Mouse (Mus musculus): ENCODE results near the gene Syne1.

- TF ChIP-seq GATA1 (IDR thresholded peaks at IDR 0.05; ENCODE audit: borderline replicate concordance, low read length) (no peak), CTCF (IDR thresholded peaks at IDR 0.05; ENCODE audit: low read depth, low read length) (no peak), GATA2 (IDR thresholded peaks at IDR 0.05; ENCODE audit: borderline replicate concordance, low read depth, low read length) (no peak), TAL1 (conservative IDR thresholded peaks at IDR 0.05; ENCODE audit: low read depth, low read length) (no peak)
These were observed 435.1 kb downstream of the Syne1 start for GRCm38 (mm10) chr10:5116155-5116554.

Measured in G1E (cell line).